Mouse (Mus musculus): Measurements from ENCODE around the gene Tmem213. TPM values are rescaled to one million over a fixed set of nuclear protein-coding genes. Genes with fewer than 3 reads are reported as not detected.
A peak's percentile ranks its signal among the peaks of the same experiment; 100 is the strongest.

The Tmem213 gene
- total and polyA plus RNA-seq, 3 experiments, result not detected

DNA sequence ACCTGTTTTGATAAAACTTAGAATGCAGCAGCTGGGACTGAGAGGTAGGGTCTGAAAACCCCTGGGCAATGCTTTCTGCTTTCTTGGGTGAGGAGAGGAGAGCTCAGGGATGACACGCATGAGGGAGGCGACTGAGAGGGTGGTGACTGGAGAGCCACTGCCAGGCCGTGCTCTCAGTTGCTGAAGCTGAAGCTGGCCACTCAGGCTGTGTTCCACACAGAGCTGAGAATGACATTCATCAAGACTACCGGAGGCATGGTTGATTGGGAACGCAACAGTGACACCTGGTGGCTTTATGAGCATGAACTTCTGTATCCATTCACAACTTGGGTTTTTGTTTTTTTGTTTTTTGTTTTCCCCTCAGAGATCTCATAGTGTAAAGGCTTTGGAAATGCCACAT lies 42.8 kb upstream of the Tmem213 start:
- no peaks in the 10 kb centered on the region for H3K36me3 ChIP-seq (replicated peaks in 1 of 2; ENCODE audit: control insufficient read depth in 1 of 2, insufficient read depth in 1 of 2, low read length in 1 of 2)
- no peak overlapping the region for H3K4me3 ChIP-seq (replicated peaks in 1 of 3; ENCODE audit: low read depth in 2 of 3, low read length in 2 of 3, poor library complexity in 1 of 3)
- H3K9me3 ChIP-seq (replicated peaks; ENCODE audit: low read length), result peaks cover 18% of the 10 kb centered on the region
- DNase-seq (ENCODE audit: extremely low read depth), result peak; percentile 80
- H3K9ac ChIP-seq (ENCODE audit: insufficient read depth, low read depth), result no peak overlapping the region
- no peaks in the 10 kb centered on the region for H3K27me3 ChIP-seq (replicated peaks)
- in situ Hi-C loops (cut with MboI; ENCODE audit: low pct_ligation_motif_present, low pct_unique_long_range_greater_than_20kb, low sequenced_read_pairs) (loop anchor here (10.0 kb wide), 1 partner anchor 471 kb away; no protein-coding TSS in a partner anchor), dilution Hi-C loops (cut with MboI; ENCODE audit: extremely low pct_ligation_motif_present, extremely low pct_unique_long_range_greater_than_20kb, low sequenced_read_pairs) (no loop called here)
- no peak overlapping the region for H3K4me2 ChIP-seq (ENCODE audit: insufficient read depth, low read depth, poor library complexity, severe bottlenecking)
- H3K4me1 ChIP-seq (ENCODE audit: control insufficient read depth in 1 of 2, insufficient read depth in 2 of 2), result peaks cover 2 to 15% of the 10 kb centered on the region in 2 experiments; a peak in 1 of 4 replicates
- no peak overlapping the region for H3K27ac ChIP-seq (ENCODE audit: insufficient read depth, low read depth)
- TF ChIP-seq CTCF (conservative IDR thresholded peaks at IDR 0.05 in 1 of 2, IDR thresholded peaks at IDR 0.05 in 1 of 2; ENCODE audit: low read depth in 2 of 2, low read length in 2 of 2) (peak; percentile 46 to 90; a peak in 3 of 4 replicates), ZC3H11A (IDR thresholded peaks at IDR 0.05; ENCODE audit: low read depth, low read length) (peak; percentile 72), CHD1 (IDR thresholded peaks at IDR 0.05; ENCODE audit: low read depth, low read length) (no peak), ZNF384 (IDR thresholded peaks at IDR 0.05; ENCODE audit: low read depth, low read length) (no peak), POLR2AphosphoS2 (IDR thresholded peaks at IDR 0.05; ENCODE audit: low read depth, low read length) (no peak), MAZ (IDR thresholded peaks at IDR 0.05; ENCODE audit: low read depth, low read length) (no peak), NELFE (IDR thresholded peaks at IDR 0.05; ENCODE audit: low read depth, low read length) (0 out of 2 replicates have a peak, but pooled peaks have one; percentile 17), SMC3 (IDR thresholded peaks at IDR 0.05; ENCODE audit: low read depth, low read length) (peak; percentile 95), PAX5 (IDR thresholded peaks at IDR 0.05; ENCODE audit: low read length) (no peak), RAD21 (IDR thresholded peaks at IDR 0.05; ENCODE audit: low read depth, low read length) (peak; percentile 93)
- H3K79me2 ChIP-seq (replicated peaks; ENCODE audit: control insufficient read depth, extremely low read depth, insufficient read depth, poor library complexity, severe bottlenecking), result no peaks in the 10 kb centered on the region

DNA sequence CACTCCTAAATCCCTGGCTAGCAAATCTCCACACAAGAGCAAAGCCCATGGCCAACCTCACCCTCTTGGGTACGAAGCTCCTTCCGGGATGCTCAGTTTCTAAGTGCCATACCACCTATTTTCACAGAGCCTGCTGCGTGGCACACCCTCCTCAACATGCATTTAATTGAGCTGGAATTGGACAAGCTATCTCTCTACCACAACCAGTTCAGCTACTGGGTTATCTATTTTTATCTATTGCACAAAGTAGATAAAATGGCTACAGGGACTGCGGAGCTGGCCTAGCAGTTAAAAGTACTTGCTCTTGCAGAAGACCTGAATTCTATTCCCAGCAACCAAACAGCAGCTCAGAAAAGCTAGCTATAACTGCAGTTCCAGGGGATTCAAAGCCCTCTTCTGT lies 37.8 kb upstream of the Tmem213 start:
- dilution Hi-C loops (cut with MboI; ENCODE audit: extremely low pct_ligation_motif_present, extremely low pct_unique_long_range_greater_than_20kb, low sequenced_read_pairs) (no loop called here), in situ Hi-C loops (cut with MboI; ENCODE audit: low pct_ligation_motif_present, low pct_unique_long_range_greater_than_20kb, low sequenced_read_pairs) (no loop called here)
- no peak overlapping the region for H3K27ac ChIP-seq (ENCODE audit: insufficient read depth, low read depth)

DNA sequence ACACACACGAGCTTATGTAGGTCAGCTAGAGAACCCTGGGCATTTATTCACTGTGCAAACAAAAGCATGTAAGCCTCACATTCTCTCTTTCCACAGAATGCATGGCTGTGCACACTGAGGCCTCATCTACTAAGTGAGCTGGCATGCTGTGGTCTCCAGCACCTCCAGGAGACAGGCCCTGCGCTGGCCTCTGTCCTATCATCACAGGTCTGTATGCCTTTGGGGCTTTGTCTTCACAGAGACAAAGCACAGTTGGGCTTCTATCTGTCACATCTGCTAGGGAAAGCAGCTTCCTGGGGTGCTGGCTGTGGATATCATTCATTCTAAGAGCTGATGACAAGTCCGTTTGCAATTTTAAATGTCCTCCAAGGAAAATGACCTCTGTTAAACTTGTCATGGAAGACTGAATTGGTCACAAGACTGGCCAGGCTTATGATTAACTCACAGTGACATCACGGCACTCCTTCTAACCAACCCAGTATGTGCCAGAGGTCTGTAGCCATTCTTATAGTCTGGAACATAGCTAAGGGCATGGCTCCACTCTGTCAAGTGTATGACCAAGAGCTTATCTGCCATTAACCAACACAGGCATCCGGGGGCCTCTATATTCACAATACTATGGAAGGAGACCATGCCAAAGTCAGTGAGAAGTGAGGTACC lies 36.8 kb upstream of the Tmem213 start:
- dilution Hi-C loops (cut with MboI; ENCODE audit: extremely low pct_ligation_motif_present, extremely low pct_unique_long_range_greater_than_20kb, low sequenced_read_pairs) (no loop called here), in situ Hi-C loops (cut with MboI; ENCODE audit: low pct_ligation_motif_present, low pct_unique_long_range_greater_than_20kb, low sequenced_read_pairs) (no loop called here)
- H3K9ac ChIP-seq (ENCODE audit: insufficient read depth, low read depth), result no peak overlapping the region
- H3K27ac ChIP-seq (ENCODE audit: insufficient read depth, low read depth), result no peak overlapping the region
- H3K9me3 ChIP-seq (replicated peaks; ENCODE audit: low read length), result peaks cover 8% of the 10 kb centered on the region
- no peaks in the 10 kb centered on the region for H3K27me3 ChIP-seq (replicated peaks)
- no peak for DNase-seq (ENCODE audit: extremely low read depth)
- H3K4me3 ChIP-seq (replicated peaks in 1 of 3; ENCODE audit: low read depth in 2 of 3, low read length in 2 of 3, poor library complexity in 1 of 3), result no peak overlapping the region
- H3K4me1 ChIP-seq (ENCODE audit: control insufficient read depth in 1 of 2, insufficient read depth in 2 of 2), result no peaks in the 10 kb centered on the region
- no peaks in the 10 kb centered on the region for H3K79me2 ChIP-seq (replicated peaks; ENCODE audit: control insufficient read depth, extremely low read depth, insufficient read depth, poor library complexity, severe bottlenecking)
- no peaks in the 10 kb centered on the region for H3K36me3 ChIP-seq (replicated peaks in 1 of 2; ENCODE audit: control insufficient read depth in 1 of 2, insufficient read depth in 1 of 2, low read length in 1 of 2)
- no peak for TF ChIP-seq USF1 (IDR thresholded peaks at IDR 0.05; ENCODE audit: low read depth, low read length)
- no peak for TF ChIP-seq IRF4 (IDR thresholded peaks at IDR 0.05; ENCODE audit: low read depth, low read length)
- no peak for TF ChIP-seq PAX5 (IDR thresholded peaks at IDR 0.05; ENCODE audit: low read length)
- no peak for TF ChIP-seq SMC3 (IDR thresholded peaks at IDR 0.05; ENCODE audit: low read depth, low read length)
- no peak overlapping the region for H3K4me2 ChIP-seq (ENCODE audit: insufficient read depth, low read depth, poor library complexity, severe bottlenecking)

More for the DNA sequence above, 37.8 kb upstream of the Tmem213 start:
- TF ChIP-seq POLR2A (IDR thresholded peaks at IDR 0.05; ENCODE audit: low read depth, low read length) (no peak), SMC3 (IDR thresholded peaks at IDR 0.05; ENCODE audit: low read depth, low read length) (no peak), MAX (IDR thresholded peaks at IDR 0.05; ENCODE audit: low read length) (no peak), MXI1 (IDR thresholded peaks at IDR 0.05; ENCODE audit: low read depth, low read length) (no peak), ZC3H11A (IDR thresholded peaks at IDR 0.05; ENCODE audit: low read depth, low read length) (no peak), ZMIZ1 (IDR thresholded peaks at IDR 0.05; ENCODE audit: low read depth, low read length) (no peak), NRF1 (IDR thresholded peaks at IDR 0.05; ENCODE audit: low read depth, low read length) (no peak), SIN3A (IDR thresholded peaks at IDR 0.05; ENCODE audit: low read length) (no peak)
- Histone ChIP-seq H3K4me3 (replicated peaks in 1 of 3; ENCODE audit: low read depth in 2 of 3, low read length in 2 of 3, poor library complexity in 1 of 3) (no peak overlapping the region), H3K4me2 (ENCODE audit: insufficient read depth, low read depth, poor library complexity, severe bottlenecking) (no peak overlapping the region), H3K36me3 (replicated peaks in 1 of 2; ENCODE audit: control insufficient read depth in 1 of 2, insufficient read depth in 1 of 2, low read length in 1 of 2) (no peaks in the 10 kb centered on the region), H3K9ac (ENCODE audit: insufficient read depth, low read depth) (no peak overlapping the region), H3K4me1 (ENCODE audit: control insufficient read depth in 1 of 2, insufficient read depth in 2 of 2) (no peaks in the 10 kb centered on the region), H3K79me2 (replicated peaks; ENCODE audit: control insufficient read depth, extremely low read depth, insufficient read depth, poor library complexity, severe bottlenecking) (no peaks in the 10 kb centered on the region), H3K27me3 (replicated peaks) (no peaks in the 10 kb centered on the region), H3K9me3 (replicated peaks; ENCODE audit: low read length) (peaks cover 8% of the 10 kb centered on the region)
- DNase-seq (ENCODE audit: extremely low read depth), result no peak

All from CH12.LX (cell line).